9 mouse cellular contexts compared by ENCODE assay signal in the genomic region with DNA sequence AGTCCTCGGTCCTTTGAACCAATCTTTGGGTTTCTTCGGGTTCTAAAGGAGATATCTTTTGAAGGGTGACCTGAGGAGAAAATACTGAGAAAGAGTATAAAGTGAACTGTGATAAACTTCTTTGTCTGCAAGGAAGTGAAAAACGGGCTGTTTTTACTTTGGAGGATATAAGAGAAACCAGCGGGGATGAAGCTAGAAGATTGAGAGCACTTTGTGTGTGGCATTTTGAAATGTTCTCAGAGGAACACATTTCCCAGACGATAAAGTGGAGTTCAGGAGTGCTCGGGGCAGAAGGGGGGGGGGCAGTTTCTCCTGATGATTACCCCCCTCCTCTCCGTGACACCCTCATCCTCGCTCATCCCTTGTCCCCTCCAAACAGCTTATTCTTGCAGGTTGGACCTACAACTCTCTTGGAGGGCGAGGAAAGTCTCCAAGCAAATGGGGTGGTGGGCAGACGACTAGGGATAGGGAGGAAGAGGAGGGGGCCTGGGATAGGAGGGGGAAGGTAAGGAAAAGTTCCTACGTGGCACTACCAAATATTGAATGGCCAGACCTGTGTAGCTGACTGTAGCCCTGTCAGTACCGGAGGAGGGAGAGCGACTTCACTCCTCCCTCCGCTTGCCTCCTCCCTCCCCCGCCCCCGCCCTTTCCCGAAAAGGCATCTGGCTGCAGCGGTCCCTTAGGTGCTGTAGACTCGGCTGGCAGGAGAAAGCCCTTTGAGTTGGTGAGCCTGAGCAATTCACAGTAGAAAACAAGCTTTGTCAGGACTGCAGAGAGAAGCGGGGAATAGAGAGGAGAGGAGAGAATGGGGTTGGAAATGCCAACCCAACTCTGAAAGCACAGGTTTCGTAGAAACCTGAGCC. TPM values are rescaled to one million over a fixed set of nuclear protein-coding genes. Genes with fewer than 3 reads are reported as not detected.
DNase-seq lines count a peak whose midpoint lies in the region; ATAC-seq and TF ChIP-seq lines count a peak whose summit lies in the region.
"Had no signal": no experiment of that assay in that cellular context is flagged by ENCODE, and none has a peak within 500 bp of the region (broad histone marks: within the 10 kb centered on the region; RNA-seq: fewer than 3 reads in every experiment).

No protein-coding gene starts in this region.

- 3% methylated on average over 21 of the region's 21 CpGs for WGBS in heart, embryonic 11.5 days (ENCODE audit: insufficient replicate concordance)
- 1% methylated on average over 21 of the region's 21 CpGs for WGBS in hindbrain, embryonic 12.5 days
- WGBS in liver, embryonic 16.5 days (ENCODE audit: insufficient replicate concordance): 3% methylated on average over 20 of the region's 21 CpGs

- H3K4me1 ChIP-seq in heart, embryonic 11.5 days (ENCODE audit: control insufficient read depth, insufficient read depth, low read length): no peaks in the 10 kb centered on the region
- peaks cover 20% of the 10 kb centered on the region; the same call in 1 of the 2 replicates for H3K4me1 ChIP-seq in E14TG2a.4 (replicated peaks; ENCODE audit: low read depth, low read length)
- no peaks in the 10 kb centered on the region for H3K4me1 ChIP-seq in hindbrain, embryonic 12.5 days
- no peaks in the 10 kb centered on the region for H3K4me1 ChIP-seq in liver, embryonic 16.5 days (ENCODE audit: control insufficient read depth, low read depth, low read length)

- no peak for TF ChIP-seq CTCF in E14TG2a.4 (conservative IDR thresholded peaks at IDR 0.05; ENCODE audit: low read length)

- H3K36me3 ChIP-seq in heart, embryonic 11.5 days (ENCODE audit: control insufficient read depth, insufficient read depth, low read length): no peaks in the 10 kb centered on the region
- no peaks in the 10 kb centered on the region for H3K36me3 ChIP-seq in E14TG2a.4 (ENCODE audit: insufficient read depth, low read length)
- no peaks in the 10 kb centered on the region for H3K36me3 ChIP-seq in hindbrain, embryonic 12.5 days
- H3K36me3 ChIP-seq in liver, embryonic 16.5 days (ENCODE audit: control insufficient read depth, insufficient read depth): no peaks in the 10 kb centered on the region

- ATAC-seq in heart, embryonic 11.5 days (replicated peaks; ENCODE audit: insufficient number of reproducible peaks, low FRiP score, low TSS enrichment): peak; percentile 53
- ATAC-seq in hindbrain, embryonic 12.5 days (ENCODE audit: low FRiP score): peak; percentile 50
- peak; percentile 39 for ATAC-seq in liver, embryonic 16.5 days (ENCODE audit: low read depth)
- no peak for ATAC-seq in erythroblast, adult 5-6 weeks (replicated peaks; ENCODE audit: low FRiP score, poor library complexity, severe bottlenecking)
- ATAC-seq: Patski had no signal

- peak overlapping the region; percentile 61 for H3K4me3 ChIP-seq in heart, embryonic 11.5 days (ENCODE audit: low read depth, low read length)
- H3K4me3 ChIP-seq in E14TG2a.4 (replicated peaks; ENCODE audit: low read length): 0 out of 2 replicates have a peak overlapping the region, but pooled peaks have one; percentile 35
- peak overlapping the region; percentile 56 for H3K4me3 ChIP-seq in hindbrain, embryonic 12.5 days
- H3K4me3 ChIP-seq in liver, embryonic 16.5 days (ENCODE audit: low read depth, low read length): peak overlapping the region; percentile 28

- H3K27ac ChIP-seq in heart, embryonic 11.5 days (ENCODE audit: low read depth, low read length): no peak overlapping the region
- H3K27ac ChIP-seq in hindbrain, embryonic 12.5 days: peak overlapping the region; percentile 62
- no peak overlapping the region for H3K27ac ChIP-seq in liver, embryonic 16.5 days (ENCODE audit: low read length)

- intact Hi-C loops in heart, postnatal 14 days (cut with DNase I): loop anchor here (2.0 to 5.0 kb wide), 2 partner anchors 335 to 379 kb away; no protein-coding TSS in a partner anchor

- peak overlapping the region; percentile 28; the same call in 1 of the 2 replicates for H3K9ac ChIP-seq in heart, embryonic 11.5 days (ENCODE audit: low read depth, low read length)
- H3K9ac ChIP-seq in hindbrain, embryonic 12.5 days: peak overlapping the region; percentile 62
- H3K9ac ChIP-seq in liver, embryonic 16.5 days (ENCODE audit: low read depth, low read length): no peak overlapping the region

- H3K9me3 ChIP-seq in heart, embryonic 11.5 days (replicated peaks; ENCODE audit: control insufficient read depth, low read length): no peaks in the 10 kb centered on the region
- H3K9me3 ChIP-seq in E14TG2a.4 (ENCODE audit: low read length): no peaks in the 10 kb centered on the region
- H3K9me3 ChIP-seq in hindbrain, embryonic 12.5 days (replicated peaks): no peaks in the 10 kb centered on the region
- no peaks in the 10 kb centered on the region for H3K9me3 ChIP-seq in liver, embryonic 16.5 days (replicated peaks; ENCODE audit: control insufficient read depth, low read length)

- DNase-seq in heart, postnatal 14 days: no peak
- peak; percentile 36 for DNase-seq in embryo, embryonic 10 days (ENCODE audit: low spot score)
- peak; percentile 35 for DNase-seq in yolk sac, embryonic 10.5 days (ENCODE audit: low spot score)

- peak overlapping the region; percentile 93 for H3K4me2 ChIP-seq in heart, embryonic 11.5 days
- peak overlapping the region; percentile 94 for H3K4me2 ChIP-seq in hindbrain, embryonic 12.5 days (replicated peaks)
- peak overlapping the region; percentile 42 for H3K4me2 ChIP-seq in liver, embryonic 16.5 days (ENCODE audit: low read depth, low read length)

- H3K27me3 ChIP-seq in heart, embryonic 11.5 days (ENCODE audit: control insufficient read depth, insufficient read depth, low read length): no peaks in the 10 kb centered on the region
- peaks cover 13% of the 10 kb centered on the region for H3K27me3 ChIP-seq in E14TG2a.4 (ENCODE audit: insufficient read depth, low read length)
- no peaks in the 10 kb centered on the region for H3K27me3 ChIP-seq in hindbrain, embryonic 12.5 days
- H3K27me3 ChIP-seq in liver, embryonic 16.5 days (ENCODE audit: control insufficient read depth, insufficient read depth, low read depth, low read length): peaks cover 21% of the 10 kb centered on the region

RNA-seq across cellular contexts. Expression of gene Col11a1, which starts 1.2 kb away (rescaled TPM):
- 4.9 and 5.7 TPM in 2 replicates for polyA plus RNA-seq in heart, embryonic 11.5 days (2014; fragmentation: Nextera tagmentation; extraction: Ambion mirVana)
- total RNA-seq in heart, postnatal 14 days (2021): under 1 TPM; 0.22 to 0.65 TPM
- polyA plus RNA-seq in hindbrain, embryonic 12.5 days (2016; fragmentation: Nextera tagmentation; extraction: Ambion mirVana): 52.6 and 78.5 TPM in 2 replicates
- polyA plus RNA-seq in liver, embryonic 16.5 days (2015; fragmentation: Nextera tagmentation; extraction: Ambion mirVana): 1.9 and 2.0 TPM in 2 replicates
- not detected in 2 replicates for total RNA-seq in erythroblast, adult 5-6 weeks (2015; ENCODE audit: low replicate concordance)
- total RNA-seq in erythroblast, adult 5-6 weeks (2017; ENCODE audit: low replicate concordance): 0.26 TPM in 1 of 2 replicates, not detected in the other

Comparison
In these comparisons a context has a peak if more than half of its experiments do, and no peak if none do; other contexts are left out.
1. H3K4me2 ChIP-seq: peak in every context shown above with its lines; median percentile 94 in hindbrain, embryonic 12.5 days; 93 in heart, embryonic 11.5 days; 42 in liver, embryonic 16.5 days.
2. DNase-seq: peak in embryo, embryonic 10 days (single experiment) and yolk sac, embryonic 10.5 days (single experiment); none in heart, postnatal 14 days (0 of 2).
3. Peak in every context shown above with its lines, with median percentiles within 50 percentile points of each other: H3K4me3 ChIP-seq.